Mouse (Mus musculus): ENCODE results near the gene Tmprss11g. TPM values are rescaled to one million over a fixed set of nuclear protein-coding genes. Genes with fewer than 3 reads are reported as not detected.

Gene Tmprss11g
- polyA plus RNA-seq (2015; fragmentation: Nextera tagmentation; extraction: Ambion mirVana) = not detected in 2 replicates

DNA sequence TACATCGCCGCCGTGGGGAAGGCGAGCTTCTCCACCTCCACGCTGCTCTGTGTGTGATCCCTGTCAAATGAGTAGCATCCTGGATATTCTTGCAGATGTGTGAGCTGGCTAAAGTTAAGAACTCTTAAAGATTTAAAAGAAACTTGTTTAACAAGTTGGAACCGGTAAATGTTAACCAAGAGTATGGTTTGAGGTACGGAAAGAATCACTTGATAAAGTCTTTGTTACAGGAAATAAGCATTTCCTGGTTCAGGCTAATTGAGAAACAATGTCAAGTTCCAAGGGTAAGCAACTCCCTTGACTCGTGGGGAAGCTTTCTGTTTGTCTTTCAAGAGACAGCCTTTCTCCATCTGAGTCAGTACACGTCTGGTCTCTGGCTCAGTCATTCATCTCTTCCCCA is at the start of gene Tmprss11g:
Tmprss11g (minus strand) TSS at position 101 of the 400 bp plus-strand sequence.
- ATAC-seq = no peak
- Histone ChIP-seq H3K27me3 (no peaks in the 10 kb centered on the region), H3K9ac (replicated peaks) (no peak within 1 kb of the TSS), H3K4me3 (replicated peaks) (no peak within 1 kb of the TSS), H3K4me2 (replicated peaks) (no peak within 1 kb of the TSS), H3K27ac (no peak within 1 kb of the TSS), H3K36me3 (no peaks in the 10 kb centered on the region), H3K4me1 (replicated peaks) (no peaks in the 10 kb centered on the region), H3K9me3 (no peaks in the 10 kb centered on the region)
- WGBS = 87% methylated on average over 9 of the region's 9 CpGs

- WGBS = 95% methylated on average over 2 of the region's 2 CpGs
- no peaks in the 10 kb centered on the region for H3K9me3 ChIP-seq
- no peak overlapping the region for H3K4me3 ChIP-seq (replicated peaks)
- H3K36me3 ChIP-seq = no peaks in the 10 kb centered on the region
- H3K4me1 ChIP-seq (replicated peaks) = no peaks in the 10 kb centered on the region
- no peak overlapping the region for H3K9ac ChIP-seq (replicated peaks)
- ATAC-seq = no peak
- no peak overlapping the region for H3K27ac ChIP-seq
- H3K27me3 ChIP-seq = no peaks in the 10 kb centered on the region
- H3K4me2 ChIP-seq (replicated peaks) = no peak overlapping the region
These were observed 28.3 kb upstream of the Tmprss11g start for GRCm38 (mm10) chr5:86546693-86547092.

GRCm38 (mm10) chr5:86540601-86541000 is 22.2 kb upstream of the Tmprss11g start:
- WGBS = 90% methylated on average over 3 of the region's 3 CpGs
- Histone ChIP-seq H3K9ac (replicated peaks) (no peak overlapping the region), H3K27me3 (no peaks in the 10 kb centered on the region), H3K4me2 (replicated peaks) (no peak overlapping the region), H3K4me1 (replicated peaks) (no peaks in the 10 kb centered on the region), H3K27ac (no peak overlapping the region), H3K36me3 (no peaks in the 10 kb centered on the region), H3K4me3 (replicated peaks) (no peak overlapping the region), H3K9me3 (no peaks in the 10 kb centered on the region)
- ATAC-seq = no peak

DNA sequence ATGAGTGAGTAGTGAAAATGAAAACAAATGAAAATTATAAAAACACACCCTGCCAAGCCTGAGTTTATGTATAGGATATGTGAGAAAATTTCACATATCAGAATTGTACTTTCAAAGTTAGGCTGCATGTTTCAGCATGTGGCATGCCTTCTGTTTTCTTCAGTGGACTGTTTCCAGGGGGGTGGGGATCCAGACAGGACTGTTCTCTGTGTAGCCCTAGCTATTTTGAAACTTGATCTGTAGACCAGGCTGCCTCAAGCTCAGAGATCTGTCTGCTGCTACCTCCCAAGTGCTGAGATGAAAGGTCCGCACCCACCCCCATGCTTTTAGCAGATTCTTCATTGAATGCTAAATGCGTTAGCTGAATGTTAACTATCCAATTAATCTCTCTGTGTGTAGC is 10.3 kb upstream of the Tmprss11g start:
- no peaks in the 10 kb centered on the region for H3K4me1 ChIP-seq (replicated peaks)
- no peak for ATAC-seq
- H3K4me3 ChIP-seq (replicated peaks) = no peak overlapping the region
- H3K9me3 ChIP-seq = no peaks in the 10 kb centered on the region
- no peak overlapping the region for H3K4me2 ChIP-seq (replicated peaks)
- 75% methylated on average over 2 of the region's 2 CpGs for WGBS
- no peaks in the 10 kb centered on the region for H3K36me3 ChIP-seq
- no peaks in the 10 kb centered on the region for H3K27me3 ChIP-seq
- no peak overlapping the region for H3K27ac ChIP-seq
- no peak overlapping the region for H3K9ac ChIP-seq (replicated peaks)

- no peaks in the 10 kb centered on the region for H3K27me3 ChIP-seq
- H3K4me1 ChIP-seq (replicated peaks) = no peaks in the 10 kb centered on the region
- no peak overlapping the region for H3K4me3 ChIP-seq (replicated peaks)
- H3K36me3 ChIP-seq = no peaks in the 10 kb centered on the region
- no peaks in the 10 kb centered on the region for H3K9me3 ChIP-seq
- no peak for ATAC-seq
- no peak overlapping the region for H3K27ac ChIP-seq
- H3K4me2 ChIP-seq (replicated peaks) = no peak overlapping the region
- no peak overlapping the region for H3K9ac ChIP-seq (replicated peaks)
- WGBS = 33% methylated on average over 5 of the region's 5 CpGs
These were observed 6.9 kb downstream of the Tmprss11g start for GRCm38 (mm10) chr5:86511538-86511937.

- H3K9me3 ChIP-seq = no peaks in the 10 kb centered on the region
- no peaks in the 10 kb centered on the region for H3K36me3 ChIP-seq
- H3K27me3 ChIP-seq = no peaks in the 10 kb centered on the region
- 84% methylated on average over 1 of the region's 1 CpGs for WGBS
- no peak overlapping the region for H3K4me2 ChIP-seq (replicated peaks)
- H3K4me1 ChIP-seq (replicated peaks) = no peaks in the 10 kb centered on the region
- no peak for ATAC-seq
- H3K27ac ChIP-seq = no peak overlapping the region
- no peak overlapping the region for H3K9ac ChIP-seq (replicated peaks)
- H3K4me3 ChIP-seq (replicated peaks) = no peak overlapping the region
These were observed 24.9 kb downstream of the Tmprss11g start for GRCm38 (mm10) chr5:86493453-86493852.

DNA sequence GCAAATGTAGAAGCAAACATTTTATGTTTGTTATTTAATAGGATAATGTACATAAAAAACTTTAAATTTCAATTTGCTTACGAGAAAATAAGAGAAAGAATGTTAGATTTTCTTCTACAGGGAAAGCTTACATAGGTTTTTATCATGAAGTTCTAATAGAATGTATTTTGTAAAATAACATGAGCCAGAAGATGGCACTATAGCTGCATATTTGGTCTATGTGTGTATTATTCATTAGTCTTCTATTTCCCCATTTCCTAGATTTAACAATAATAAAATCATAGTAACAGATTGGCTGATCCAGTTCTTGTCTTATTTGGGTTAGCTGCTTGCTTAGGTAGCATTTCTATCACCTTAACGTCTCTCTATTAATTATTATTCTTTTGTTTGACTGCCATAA is 35.8 kb downstream of the Tmprss11g start:
- Histone ChIP-seq H3K4me3 (replicated peaks) (no peak overlapping the region), H3K9me3 (no peaks in the 10 kb centered on the region), H3K27me3 (no peaks in the 10 kb centered on the region), H3K9ac (replicated peaks) (no peak overlapping the region), H3K4me1 (replicated peaks) (no peaks in the 10 kb centered on the region), H3K4me2 (replicated peaks) (no peak overlapping the region), H3K36me3 (no peaks in the 10 kb centered on the region), H3K27ac (no peak overlapping the region)
- ATAC-seq = no peak
- 77% methylated on average over 2 of the region's 2 CpGs for WGBS

DNA sequence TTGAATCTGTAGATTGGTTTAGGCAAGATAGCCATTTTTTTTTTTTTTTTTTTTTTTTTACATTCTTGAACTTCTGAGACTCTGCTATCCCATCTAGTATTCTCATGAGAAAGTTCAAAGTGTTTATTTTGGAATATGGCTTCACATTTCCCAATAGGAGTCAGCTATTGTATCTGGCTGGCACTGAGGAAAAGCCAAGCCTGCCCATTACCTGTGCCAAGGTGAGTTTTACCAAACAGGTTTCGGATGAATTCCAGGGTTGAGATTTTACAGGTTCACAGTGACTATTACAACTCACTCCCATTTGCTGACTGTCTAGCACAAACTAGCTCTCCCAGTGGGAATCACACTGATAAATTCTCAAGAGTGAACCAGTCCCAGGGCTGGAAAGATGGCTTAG is 36.4 kb downstream of the Tmprss11g start:
- Histone ChIP-seq H3K4me2 (replicated peaks) (no peak overlapping the region), H3K4me1 (replicated peaks) (no peaks in the 10 kb centered on the region), H3K9me3 (no peaks in the 10 kb centered on the region), H3K27me3 (no peaks in the 10 kb centered on the region), H3K9ac (replicated peaks) (no peak overlapping the region), H3K36me3 (no peaks in the 10 kb centered on the region), H3K27ac (no peak overlapping the region), H3K4me3 (replicated peaks) (no peak overlapping the region)
- ATAC-seq = no peak
- 89% methylated on average over 1 of the region's 1 CpGs for WGBS

GRCm38 (mm10) chr5:86473859-86474258 is 44.5 kb downstream of the Tmprss11g start:
- no peaks in the 10 kb centered on the region for H3K9me3 ChIP-seq
- H3K4me2 ChIP-seq (replicated peaks) = no peak overlapping the region
- H3K27me3 ChIP-seq = no peaks in the 10 kb centered on the region
- H3K4me1 ChIP-seq (replicated peaks) = no peaks in the 10 kb centered on the region
- WGBS = 78% methylated on average over 9 of the region's 9 CpGs
- H3K9ac ChIP-seq (replicated peaks) = no peak overlapping the region
- ATAC-seq = no peak
- H3K4me3 ChIP-seq (replicated peaks) = no peak overlapping the region
- no peak overlapping the region for H3K27ac ChIP-seq
- no peaks in the 10 kb centered on the region for H3K36me3 ChIP-seq

GRCm38 (mm10) chr5:86468890-86469289 is 49.5 kb downstream of the Tmprss11g start, which contains the start of gene Tmprss11a:
Gene Tmprss11a (minus strand): TSS chr5:86468990.
- Histone ChIP-seq H3K9me3 (no peaks in the 10 kb centered on the region), H3K4me1 (replicated peaks) (no peaks in the 10 kb centered on the region), H3K27ac (no peak within 1 kb of the TSS), H3K27me3 (no peaks in the 10 kb centered on the region), H3K4me3 (replicated peaks) (no peak within 1 kb of the TSS), H3K4me2 (replicated peaks) (no peak within 1 kb of the TSS), H3K36me3 (no peaks in the 10 kb centered on the region), H3K9ac (replicated peaks) (no peak within 1 kb of the TSS)
- no peak for ATAC-seq
- WGBS = 70% methylated on average over 4 of the region's 4 CpGs

DNA sequence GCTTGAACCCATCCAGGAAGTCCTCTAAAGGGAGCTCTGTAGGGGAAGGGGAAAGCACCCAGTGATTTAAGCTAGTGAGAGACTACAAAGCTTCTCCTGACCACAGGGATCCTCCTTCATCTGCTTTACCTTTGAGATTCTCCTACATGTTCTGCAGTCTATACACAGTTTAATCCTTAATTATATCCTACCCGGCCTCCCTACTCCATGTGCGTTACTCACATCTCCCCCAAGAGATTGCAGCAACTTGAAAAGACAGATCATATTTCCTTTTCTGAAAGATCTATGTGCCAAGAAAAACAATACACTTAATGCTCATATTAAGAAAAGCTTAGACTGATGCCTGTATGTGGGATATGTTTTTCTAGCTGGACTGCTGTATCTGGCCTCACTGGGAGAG is 79.1 kb downstream of the Tmprss11g start:
- H3K4me1 ChIP-seq (replicated peaks) = no peaks in the 10 kb centered on the region
- WGBS = 75% methylated on average over 2 of the region's 2 CpGs
- peak; percentile 48; the same call in 1 of the 2 replicates for ATAC-seq
- no peak overlapping the region for H3K9ac ChIP-seq (replicated peaks)
- no peaks in the 10 kb centered on the region for H3K36me3 ChIP-seq
- H3K27ac ChIP-seq = no peak overlapping the region
- H3K9me3 ChIP-seq = no peaks in the 10 kb centered on the region
- no peak overlapping the region for H3K4me3 ChIP-seq (replicated peaks)
- H3K4me2 ChIP-seq (replicated peaks) = no peak overlapping the region
- no peaks in the 10 kb centered on the region for H3K27me3 ChIP-seq

DNA sequence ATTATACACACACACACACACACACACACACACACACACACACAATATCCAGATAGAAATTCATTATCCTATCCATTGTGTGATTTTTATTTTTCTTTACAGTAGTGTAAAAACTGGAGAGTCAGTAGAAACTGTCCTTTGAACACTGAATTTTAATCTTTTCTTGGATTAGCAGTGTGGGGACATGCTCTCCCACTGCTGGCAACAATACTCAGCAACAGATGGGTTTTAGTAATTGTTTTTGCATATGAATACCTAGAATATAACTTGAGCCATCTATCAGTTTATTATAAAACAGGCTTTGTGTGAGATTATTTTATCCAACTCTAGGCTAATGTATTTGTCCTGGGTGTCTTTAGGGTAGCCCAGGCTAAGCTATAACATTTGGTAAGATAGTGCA is 79.9 kb downstream of the Tmprss11g start:
- no peak overlapping the region for H3K4me3 ChIP-seq (replicated peaks)
- H3K27me3 ChIP-seq = no peaks in the 10 kb centered on the region
- no peaks in the 10 kb centered on the region for H3K4me1 ChIP-seq (replicated peaks)
- H3K9me3 ChIP-seq = no peaks in the 10 kb centered on the region
- H3K9ac ChIP-seq (replicated peaks) = no peak overlapping the region
- no peak overlapping the region for H3K4me2 ChIP-seq (replicated peaks)
- H3K27ac ChIP-seq = no peak overlapping the region
- no peaks in the 10 kb centered on the region for H3K36me3 ChIP-seq
- no peak for ATAC-seq

Measured in midbrain, embryonic 13.5 days (tissue).